Mouse (Mus musculus): ENCODE measurements around the gene Smim9.

- TF ChIP-seq GATA1 (IDR thresholded peaks at IDR 0.05; ENCODE audit: low read length) (no peak), TAL1 (IDR thresholded peaks at IDR 0.05; ENCODE audit: low read length) (0 out of 3 replicates have a peak, but pooled peaks have one; percentile 24)
Measured at GRCm38 (mm10) chrX:75137729-75138128, 25.8 kb downstream of the Smim9 start.

All from erythroblast, embryonic 14.5 days (primary cell).